Mouse (Mus musculus) stomach, postnatal 0 days (tissue): ENCODE measurements around the gene Serpine1. TPM values are rescaled to one million over a fixed set of nuclear protein-coding genes. Genes with fewer than 3 reads are reported as not detected.

ENCODE experiments used
- ATAC-seq: fragments of 200-750 bp; cut with Nextera tagmentation; 2 replicates; pipeline ENCODE4 v1.8.0; 2017; ENCODE audit not compliant: low FRiP score, low TSS enrichment
- DNase-seq: peaks from one replicate; pipeline ENCODE4 v3.0.0-alpha.2; 2016; ENCODE audit warnings: low spot score
- H3K27ac ChIP-seq: fragments of 300-500 bp; sonication (generic); replicated peaks from 2 replicates; pipeline ENCODE4 v1.5.1; 2014; ENCODE audit warnings: mild to moderate bottlenecking, control low read depth
- H3K27me3 ChIP-seq: fragments of 300-500 bp; sonication (generic); 2 replicates; pipeline ENCODE4 v1.6.1; 2014; ENCODE audit warnings: low read length; ENCODE audit not compliant: control insufficient read depth, insufficient read depth
- H3K36me3 ChIP-seq: fragments of 300-500 bp; sonication (generic); 2 replicates; pipeline ENCODE4 v1.6.1; 2014; ENCODE audit warnings: low read length, mixed read lengths; ENCODE audit not compliant: control insufficient read depth, insufficient read depth
- H3K4me1 ChIP-seq: fragments of 300-500 bp; sonication (generic); replicated peaks from 2 replicates; pipeline ENCODE4 v1.6.1; 2014; ENCODE audit warnings: antibody characterized with exemption; ENCODE audit not compliant: control insufficient read depth, insufficient read depth
- H3K4me2 ChIP-seq: fragments of 300-500 bp; sonication (generic); replicated peaks from 2 replicates; pipeline ENCODE4 v1.6.1; 2014; ENCODE audit warnings: low read depth, mild to moderate bottlenecking, control low read depth, moderate library complexity
- H3K4me3 ChIP-seq: fragments of 300-500 bp; sonication (generic); 2 replicates; pipeline ENCODE4 v1.5.1; 2014; ENCODE audit warnings: low read depth, low read length, control low read depth
- H3K9ac ChIP-seq: fragments of 300-500 bp; sonication (generic); 2 replicates; pipeline ENCODE4 v1.6.1; 2014; ENCODE audit warnings: mild to moderate bottlenecking, low read length, control low read depth, mixed read lengths
- H3K9me3 ChIP-seq: fragments of 300-500 bp; sonication (generic); 2 replicates; pipeline ENCODE4 v1.6.1; 2016; ENCODE audit warnings: low read length; ENCODE audit not compliant: control insufficient read depth
- CTCF ChIP-seq: IDR thresholded peaks from 2 replicates; pipeline ENCODE4 v1.5.1; 2016; ENCODE audit warnings: antibody characterized with exemption, low read depth, mild to moderate bottlenecking, moderate library complexity
- EP300 ChIP-seq: optimal IDR thresholded peaks from 2 replicates; pipeline ENCODE3; 2016; ENCODE audit warnings: antibody characterized with exemption
- WGBS: fragments of 180-500 bp; shearing (Covaris S2); extraction: QIAGEN DNeasy Blood & Tissue Kit; methylation state at CpG from one replicate; pipeline ENCODE4 v1.1.7; 2014; 5-methylcytosine and 5-hydroxymethylcytosine counted together
- polyA plus RNA-seq: library from polyadenylated mRNA; unstranded; fragments of >200 nt; fragmentation: Nextera tagmentation; extraction: Ambion mirVana; gene quantifications from 2 replicates; pipeline ENCODE4 v1.2.1, GENCODE M21; 2015

The Serpine1 gene
- polyA plus RNA-seq, 1 experiment from 2014 or later: 0.25 TPM

GRCm38 (mm10) chr5:137102078-137102477 lies 30.0 kb upstream of the Serpine1 start:
- H3K27me3 ChIP-seq: no peaks in the 10 kb centered on the region
- DNase-seq (no peak), ATAC-seq (no peak)
- 71% methylated on average over 10 of the region's 10 CpGs for WGBS
- no peaks in the 10 kb centered on the region for H3K9me3 ChIP-seq
- H3K9ac ChIP-seq: no peak overlapping the region
- H3K4me2 ChIP-seq: no peak overlapping the region
- H3K36me3 ChIP-seq: no peaks in the 10 kb centered on the region
- TF ChIP-seq EP300 (no peak), CTCF (no peak)
- no peak overlapping the region for H3K4me3 ChIP-seq
- H3K27ac ChIP-seq: no peak overlapping the region
- H3K4me1 ChIP-seq: no peaks in the 10 kb centered on the region

GRCm38 (mm10) chr5:137100660-137101059 lies 28.6 kb upstream of the Serpine1 start:
- no peaks in the 10 kb centered on the region for H3K9me3 ChIP-seq
- WGBS: 57% methylated on average over 4 of the region's 4 CpGs

GRCm38 (mm10) chr5:137098418-137098817 lies 26.4 kb upstream of the Serpine1 start:
- Histone ChIP-seq H3K9me3 (no peaks in the 10 kb centered on the region), H3K4me3 (no peak overlapping the region), H3K4me1 (no peaks in the 10 kb centered on the region), H3K27me3 (no peaks in the 10 kb centered on the region), H3K36me3 (no peaks in the 10 kb centered on the region), H3K27ac (no peak overlapping the region), H3K9ac (no peak overlapping the region), H3K4me2 (no peak overlapping the region)
- 55% methylated on average over 11 of the region's 11 CpGs for WGBS
- TF ChIP-seq EP300 (no peak), CTCF (no peak)
- no peak for ATAC-seq
- DNase-seq: no peak

More at GRCm38 (mm10) chr5:137100660-137101059, 28.6 kb upstream of the Serpine1 start:
- DNase-seq (no peak), ATAC-seq (no peak)
- H3K36me3 ChIP-seq: no peaks in the 10 kb centered on the region
- no peaks in the 10 kb centered on the region for H3K4me1 ChIP-seq
- TF ChIP-seq CTCF (no peak), EP300 (no peak)
- no peak overlapping the region for H3K9ac ChIP-seq
- H3K27me3 ChIP-seq: no peaks in the 10 kb centered on the region
- H3K4me3 ChIP-seq: no peak overlapping the region
- H3K4me2 ChIP-seq: no peak overlapping the region
- no peak overlapping the region for H3K27ac ChIP-seq

- no peak overlapping the region for H3K4me3 ChIP-seq
- H3K36me3 ChIP-seq: no peaks in the 10 kb centered on the region
- no peak overlapping the region for H3K4me2 ChIP-seq
- no peak overlapping the region for H3K9ac ChIP-seq
- no peaks in the 10 kb centered on the region for H3K9me3 ChIP-seq
- DNase-seq: no peak
- 38% methylated on average over 1 of the region's 1 CpGs for WGBS
- TF ChIP-seq EP300: no peak
- TF ChIP-seq CTCF: no peak
- no peak overlapping the region for H3K27ac ChIP-seq
- no peaks in the 10 kb centered on the region for H3K4me1 ChIP-seq
- no peaks in the 10 kb centered on the region for H3K27me3 ChIP-seq
- no peak for ATAC-seq
Observed at GRCm38 (mm10) chr5:137096037-137096436, 24.0 kb upstream of the Serpine1 start.

GRCm38 (mm10) chr5:137095135-137095534 lies 23.1 kb upstream of the Serpine1 start:
- Histone ChIP-seq H3K27ac (no peak overlapping the region), H3K4me2 (no peak overlapping the region), H3K36me3 (no peaks in the 10 kb centered on the region), H3K27me3 (no peaks in the 10 kb centered on the region), H3K9me3 (no peaks in the 10 kb centered on the region), H3K4me1 (no peaks in the 10 kb centered on the region), H3K9ac (no peak overlapping the region), H3K4me3 (no peak overlapping the region)
- WGBS: 83% methylated on average over 10 of the region's 10 CpGs
- TF ChIP-seq EP300 (no peak), CTCF (no peak)
- no peak for ATAC-seq
- no peak for DNase-seq

GRCm38 (mm10) chr5:137093720-137094119 lies 21.7 kb upstream of the Serpine1 start:
- WGBS: 72% methylated on average over 9 of the region's 9 CpGs
- DNase-seq: no peak
- no peak overlapping the region for H3K4me2 ChIP-seq

More at GRCm38 (mm10) chr5:137093720-137094119, 21.7 kb upstream of the Serpine1 start:
- TF ChIP-seq EP300 (no peak), CTCF (no peak)
- Histone ChIP-seq H3K9ac (no peak overlapping the region), H3K27ac (no peak overlapping the region), H3K4me1 (no peaks in the 10 kb centered on the region), H3K4me3 (no peak overlapping the region), H3K36me3 (no peaks in the 10 kb centered on the region), H3K9me3 (no peaks in the 10 kb centered on the region), H3K27me3 (no peaks in the 10 kb centered on the region)
- no peak for ATAC-seq
